Comparison of ENCODE assay signal across 11 mouse cellular contexts in the genomic region with DNA sequence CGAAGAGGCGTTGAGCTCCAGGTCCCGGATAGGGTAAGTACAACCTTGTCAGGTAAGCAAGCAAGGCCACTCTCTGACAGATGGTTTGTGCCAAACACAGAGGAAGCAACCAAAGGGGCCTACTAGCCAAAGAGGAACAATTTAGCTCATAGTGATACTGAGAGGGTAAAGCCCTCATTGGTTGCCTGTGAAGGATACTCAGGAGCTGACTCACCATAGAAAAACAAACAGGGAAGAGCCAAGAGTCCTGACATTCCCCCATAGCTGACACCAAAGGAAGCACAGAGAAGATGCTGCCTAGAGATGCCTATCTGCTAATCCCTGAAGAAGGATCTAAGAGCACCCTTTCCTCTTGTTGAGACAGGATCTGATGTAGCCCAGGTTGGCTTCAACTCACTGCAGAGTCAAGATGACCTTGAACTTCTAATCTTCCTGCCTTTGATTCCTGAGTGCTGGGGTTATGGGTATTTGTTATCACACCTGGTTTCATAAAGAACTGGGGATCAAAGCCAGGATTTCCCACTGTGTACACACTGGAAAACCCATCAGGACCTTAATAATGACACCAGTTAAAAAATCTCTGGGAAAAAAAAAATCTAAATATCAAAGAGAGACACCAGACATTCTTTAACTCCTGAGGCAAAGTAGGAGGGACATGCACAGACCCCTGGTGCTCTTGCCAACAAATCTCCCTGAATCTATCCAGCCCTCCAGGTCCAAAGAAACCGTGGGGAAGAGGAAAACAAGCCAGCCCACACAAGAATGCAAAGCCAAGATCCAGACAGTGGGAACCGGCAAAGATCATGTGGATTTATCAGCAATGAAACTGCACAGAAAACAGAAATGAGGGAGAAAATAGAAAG. TPM values are rescaled to one million over a fixed set of nuclear protein-coding genes. Genes with fewer than 3 reads are reported as not detected.
DNase-seq lines count a peak whose midpoint lies in the region; ATAC-seq and TF ChIP-seq lines count a peak whose summit lies in the region.
"Had no signal": no experiment of that assay in that cellular context is flagged by ENCODE, and none has a peak within 500 bp of the region (broad histone marks: within the 10 kb centered on the region; RNA-seq: fewer than 3 reads in every experiment).

No protein-coding gene starts in this region.

- DNase-seq in embryonic facial prominence, embryonic 14.5 days (ENCODE audit: low spot score), result no peak
- no peak for DNase-seq in embryonic facial prominence, embryonic 10.5 days (ENCODE audit: low spot score)
- peak; percentile 25 for DNase-seq in kidney, postnatal 0 days (ENCODE audit: low spot score)
- no peak for DNase-seq in kidney, adult 11 months
- no peak for DNase-seq in right cerebral cortex, adult 2 months (ENCODE audit: low spot score in 2 of 2)
- DNase-seq in left cerebral cortex, postnatal 25 days (ENCODE audit: low spot score in 2 of 2), result no peak
- DNase-seq: layer of hippocampus, postnatal 36 days had no signal

- no peak overlapping the region for H3K4me2 ChIP-seq in embryonic facial prominence, embryonic 14.5 days (ENCODE audit: low read depth, low read length)
- no peak overlapping the region for H3K4me2 ChIP-seq in kidney, postnatal 0 days (ENCODE audit: low read length)
- no peak overlapping the region for H3K4me2 ChIP-seq in limb, embryonic 15.5 days

- peaks cover 13% of the 10 kb centered on the region; the same call in 1 of the 2 replicates for H3K4me1 ChIP-seq in embryonic facial prominence, embryonic 14.5 days (ENCODE audit: control insufficient read depth, insufficient read depth, low read length)
- H3K4me1 ChIP-seq in embryonic facial prominence, embryonic 10.5 days, result peaks cover 5% of the 10 kb centered on the region; the same call in 1 of the 2 replicates
- H3K4me1 ChIP-seq in kidney, postnatal 0 days (replicated peaks; ENCODE audit: insufficient read depth, low read length), result peaks cover 9% of the 10 kb centered on the region; the same call in 1 of the 2 replicates
- H3K4me1 ChIP-seq in limb, embryonic 15.5 days, result peaks cover 14% of the 10 kb centered on the region; the same call in 1 of the 2 replicates

- H3K79me2 ChIP-seq in C2C12 (ENCODE audit: control insufficient read depth, insufficient read depth), result peaks cover 88% of the 10 kb centered on the region

- intact Hi-C loops in left cerebral cortex, postnatal 25 days (cut with DNase I), result no loop called here

- TF ChIP-seq CTCF in kidney, postnatal 0 days (IDR thresholded peaks at IDR 0.05; ENCODE audit: low read depth), result no peak
- no peak for TF ChIP-seq CTCF in C2C12 (IDR thresholded peaks at IDR 0.05; ENCODE audit: control insufficient read depth, insufficient read depth, insufficient read length)

- no peak overlapping the region for H3K9ac ChIP-seq in embryonic facial prominence, embryonic 14.5 days (ENCODE audit: low read depth, low read length)
- H3K9ac ChIP-seq in kidney, postnatal 0 days (ENCODE audit: low read depth, low read length), result no peak overlapping the region
- H3K9ac ChIP-seq in limb, embryonic 15.5 days, result no peak overlapping the region

- H3ac ChIP-seq in C2C12 (ENCODE audit: control insufficient read depth, insufficient read length, low read depth), result no peak overlapping the region

- peak overlapping the region; percentile 55 for H3K27ac ChIP-seq in embryonic facial prominence, embryonic 14.5 days (replicated peaks; ENCODE audit: low read depth, low read length)
- H3K27ac ChIP-seq in embryonic facial prominence, embryonic 10.5 days (replicated peaks), result no peak overlapping the region
- peak overlapping the region; percentile 58; the same call in 1 of the 2 replicates for H3K27ac ChIP-seq in kidney, postnatal 0 days
- H3K27ac ChIP-seq in limb, embryonic 15.5 days, result 0 out of 2 replicates have a peak overlapping the region, but pooled peaks have one; percentile 64
- H3K27ac ChIP-seq: hindbrain, postnatal 0 days had no signal

- H3K36me3 ChIP-seq in embryonic facial prominence, embryonic 14.5 days (ENCODE audit: control insufficient read depth, insufficient read depth, low read length), result 0 out of 2 replicates have a peak, but pooled peaks cover 3% of the 10 kb centered on the region
- no peaks in the 10 kb centered on the region; the same call in 1 of the 2 replicates for H3K36me3 ChIP-seq in embryonic facial prominence, embryonic 10.5 days (replicated peaks)
- H3K36me3 ChIP-seq in kidney, postnatal 0 days (ENCODE audit: insufficient read depth, low read length), result no peaks in the 10 kb centered on the region
- H3K36me3 ChIP-seq in C2C12 (ENCODE audit: control insufficient read depth, insufficient read depth), result peaks cover 36% of the 10 kb centered on the region
- 0 out of 2 replicates have a peak, but pooled peaks cover 4% of the 10 kb centered on the region for H3K36me3 ChIP-seq in limb, embryonic 15.5 days

- H3K4me3 ChIP-seq in embryonic facial prominence, embryonic 14.5 days (ENCODE audit: low read depth, low read length), result no peak overlapping the region
- H3K4me3 ChIP-seq in embryonic facial prominence, embryonic 10.5 days, result no peak overlapping the region
- no peak overlapping the region for H3K4me3 ChIP-seq in kidney, postnatal 0 days (replicated peaks; ENCODE audit: low read depth, low read length)
- no peak overlapping the region for H3K4me3 ChIP-seq in C2C12 (ENCODE audit: insufficient read depth, poor library complexity, severe bottlenecking)
- H3K4me3 ChIP-seq in limb, embryonic 15.5 days, result no peak overlapping the region

- no peaks in the 10 kb centered on the region for H3K27me3 ChIP-seq in embryonic facial prominence, embryonic 14.5 days (replicated peaks; ENCODE audit: control insufficient read depth, insufficient read depth, low read length)
- no peaks in the 10 kb centered on the region for H3K27me3 ChIP-seq in embryonic facial prominence, embryonic 10.5 days (replicated peaks; ENCODE audit: low read depth, poor library complexity, severe bottlenecking)
- no peaks in the 10 kb centered on the region for H3K27me3 ChIP-seq in kidney, postnatal 0 days (ENCODE audit: insufficient read depth, low read length)
- H3K27me3 ChIP-seq in C2C12 (ENCODE audit: control insufficient read depth, insufficient read depth, insufficient read length), result no peaks in the 10 kb centered on the region
- no peaks in the 10 kb centered on the region for H3K27me3 ChIP-seq in limb, embryonic 15.5 days

- peaks cover 56% of the 10 kb centered on the region for H3K79me3 ChIP-seq in C2C12 (ENCODE audit: low read depth)

- H3K9me3 ChIP-seq in embryonic facial prominence, embryonic 14.5 days (ENCODE audit: control insufficient read depth, low read length), result no peaks in the 10 kb centered on the region
- H3K9me3 ChIP-seq in embryonic facial prominence, embryonic 10.5 days, result no peaks in the 10 kb centered on the region
- no peaks in the 10 kb centered on the region for H3K9me3 ChIP-seq in kidney, postnatal 0 days (replicated peaks; ENCODE audit: low read length)
- H3K9me3 ChIP-seq in limb, embryonic 15.5 days, result no peaks in the 10 kb centered on the region

- ATAC-seq in embryonic facial prominence, embryonic 14.5 days (ENCODE audit: low read depth), result no peak
- no peak for ATAC-seq in kidney, postnatal 0 days (replicated peaks; ENCODE audit: low FRiP score, low read depth)
- no peak for ATAC-seq in limb, embryonic 15.5 days (ENCODE audit: insufficient number of reproducible peaks, low FRiP score, low TSS enrichment, low read depth)
- ATAC-seq: hindbrain, postnatal 0 days had no signal

- WGBS in embryonic facial prominence, embryonic 14.5 days, result 64% methylated on average over 5 of the region's 5 CpGs
- WGBS in embryonic facial prominence, embryonic 10.5 days, result 81% methylated on average over 5 of the region's 5 CpGs
- 60% methylated on average over 5 of the region's 5 CpGs for WGBS in kidney, postnatal 0 days
- 63% methylated on average over 5 of the region's 5 CpGs for WGBS in limb, embryonic 15.5 days

TF ChIP-seq in C2C12, 6 proteins besides CTCF, POLR2A, EP300 and RAD21:
- TF ChIP-seq FOSL1 (IDR thresholded peaks at IDR 0.05; ENCODE audit: insufficient read depth, low read length, poor library complexity, severe bottlenecking) (peak; percentile 44), CEBPB (IDR thresholded peaks at IDR 0.05; ENCODE audit: low read depth) (no peak)

RNA-seq across cellular contexts. Expression of gene Gm10974, which starts 3.6 kb away (rescaled TPM):
- not detected in 2 replicates for polyA plus RNA-seq in embryonic facial prominence, embryonic 14.5 days (2014; fragmentation: Nextera tagmentation; extraction: Ambion mirVana)
- polyA plus RNA-seq in embryonic facial prominence, embryonic 10.5 days (2016; fragmentation: Nextera tagmentation; extraction: Ambion mirVana), result not detected in 2 replicates
- polyA plus RNA-seq in kidney, postnatal 0 days (2015; fragmentation: Nextera tagmentation; extraction: Ambion mirVana), result not detected in 2 replicates
- polyA plus RNA-seq in C2C12 (2012; fragmentation: generic; extraction: Trizol), result not detected
- not detected in 2 replicates for polyA plus RNA-seq in limb, embryonic 15.5 days (2015; fragmentation: Nextera tagmentation; extraction: Ambion mirVana)
- total RNA-seq in left cerebral cortex, postnatal 25 days (2021), result not detected
- total RNA-seq: hindbrain, postnatal 0 days; layer of hippocampus, postnatal 36 days; neutrophil, adult 5-6 weeks had no signal
- polyA plus RNA-seq: hindbrain, postnatal 0 days had no signal

RNA-seq across cellular contexts. Expression of gene Lrrk1, which starts 18.8 kb away (rescaled TPM):
- polyA plus RNA-seq in embryonic facial prominence, embryonic 14.5 days (2014; fragmentation: Nextera tagmentation; extraction: Ambion mirVana), result 11.9 and 12.5 TPM in 2 replicates
- 8.5 and 8.7 TPM in 2 replicates for polyA plus RNA-seq in embryonic facial prominence, embryonic 10.5 days (2016; fragmentation: Nextera tagmentation; extraction: Ambion mirVana)
- 8.5 and 10.4 TPM in 2 replicates for polyA plus RNA-seq in kidney, postnatal 0 days (2015; fragmentation: Nextera tagmentation; extraction: Ambion mirVana)
- 41.8 TPM for polyA plus RNA-seq in C2C12 (2012; fragmentation: generic; extraction: Trizol)
- polyA plus RNA-seq in limb, embryonic 15.5 days (2015; fragmentation: Nextera tagmentation; extraction: Ambion mirVana), result 16.2 and 17.5 TPM in 2 replicates
- 1 to 10 TPM; 3.8 to 4.9 TPM for total RNA-seq in left cerebral cortex, postnatal 25 days (2021)

RNA-seq across cellular contexts. Expression of gene Aldh1a3, which starts 58.0 kb away (rescaled TPM):
- polyA plus RNA-seq in embryonic facial prominence, embryonic 14.5 days (2014; fragmentation: Nextera tagmentation; extraction: Ambion mirVana), result 29.6 and 30.1 TPM in 2 replicates
- 39.7 and 47.1 TPM in 2 replicates for polyA plus RNA-seq in embryonic facial prominence, embryonic 10.5 days (2016; fragmentation: Nextera tagmentation; extraction: Ambion mirVana)
- polyA plus RNA-seq in kidney, postnatal 0 days (2015; fragmentation: Nextera tagmentation; extraction: Ambion mirVana), result 47.0 and 54.1 TPM in 2 replicates
- polyA plus RNA-seq in C2C12 (2012; fragmentation: generic; extraction: Trizol), result 4.0 TPM
- 9.4 TPM in 2 replicates for polyA plus RNA-seq in limb, embryonic 15.5 days (2015; fragmentation: Nextera tagmentation; extraction: Ambion mirVana)
- total RNA-seq in left cerebral cortex, postnatal 25 days (2021), result 1 to 10 TPM; 1.5 to 2.8 TPM
- total RNA-seq: neutrophil, adult 5-6 weeks had no signal
